Mouse (Mus musculus): ENCODE measurements around the gene Jtb.
A peak's percentile ranks its signal among the peaks of the same experiment; 100 is the strongest.

Jtb gene

GRCm38 (mm10) chr3:90263121-90263771, 31.8 kb downstream of the Jtb start:
- DNase-seq (ENCODE audit: low spot score), result no peak

GRCm38 (mm10) chr3:90264687-90265033, 33.3 kb downstream of the Jtb start:
- no peak for DNase-seq (ENCODE audit: low spot score)

DNA sequence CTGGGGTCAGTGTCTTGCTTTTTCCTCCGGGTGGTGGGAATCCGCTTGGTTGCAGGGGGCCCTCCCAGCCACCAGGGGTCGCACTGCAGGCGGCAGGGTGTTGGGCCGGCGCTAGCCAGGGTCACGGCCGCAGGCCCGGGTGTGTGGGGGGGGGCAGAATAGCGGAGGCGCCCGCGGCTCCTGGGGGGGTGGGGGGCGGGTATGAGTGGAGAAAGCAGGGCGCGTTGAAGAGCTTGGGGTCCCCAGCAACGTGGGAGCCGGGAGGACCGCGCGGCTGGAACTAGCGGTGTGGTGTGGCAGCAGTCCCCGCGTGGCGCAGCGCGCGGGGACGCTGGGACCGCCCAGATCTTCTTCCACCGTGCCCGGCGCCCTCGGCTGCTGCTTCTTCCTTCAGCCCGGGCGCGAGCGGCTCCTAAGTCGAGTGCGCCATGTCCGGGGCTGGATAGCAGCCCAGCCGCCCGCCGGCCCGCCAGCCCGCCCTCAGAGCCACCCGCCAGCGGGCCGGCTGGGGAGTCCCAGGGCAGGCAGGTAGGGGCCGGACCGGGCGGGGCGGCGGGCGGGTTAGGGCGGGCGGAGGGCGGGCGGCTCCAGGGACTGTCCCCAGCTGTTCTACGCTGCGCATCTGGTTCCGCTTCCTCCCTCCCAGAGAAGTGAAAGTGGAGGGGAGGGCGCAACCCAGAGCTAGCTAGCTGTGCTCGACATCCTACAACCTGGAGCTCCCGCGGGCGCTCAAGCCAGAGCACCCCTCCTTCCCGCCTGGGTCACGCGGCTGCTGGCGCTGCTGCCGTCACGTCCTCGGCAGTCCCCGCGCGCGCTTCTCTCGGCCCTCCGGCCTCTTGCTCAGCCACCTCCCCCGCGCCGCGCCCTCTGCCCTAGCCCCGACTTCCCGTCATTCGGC, 33.9 kb downstream of the Jtb start, which contains the start of gene Dennd4b:
Dennd4b (plus strand) TSS at position 152 of the 898 bp plus-strand sequence.
- peak; percentile 91 for DNase-seq (ENCODE audit: low spot score)

DNA sequence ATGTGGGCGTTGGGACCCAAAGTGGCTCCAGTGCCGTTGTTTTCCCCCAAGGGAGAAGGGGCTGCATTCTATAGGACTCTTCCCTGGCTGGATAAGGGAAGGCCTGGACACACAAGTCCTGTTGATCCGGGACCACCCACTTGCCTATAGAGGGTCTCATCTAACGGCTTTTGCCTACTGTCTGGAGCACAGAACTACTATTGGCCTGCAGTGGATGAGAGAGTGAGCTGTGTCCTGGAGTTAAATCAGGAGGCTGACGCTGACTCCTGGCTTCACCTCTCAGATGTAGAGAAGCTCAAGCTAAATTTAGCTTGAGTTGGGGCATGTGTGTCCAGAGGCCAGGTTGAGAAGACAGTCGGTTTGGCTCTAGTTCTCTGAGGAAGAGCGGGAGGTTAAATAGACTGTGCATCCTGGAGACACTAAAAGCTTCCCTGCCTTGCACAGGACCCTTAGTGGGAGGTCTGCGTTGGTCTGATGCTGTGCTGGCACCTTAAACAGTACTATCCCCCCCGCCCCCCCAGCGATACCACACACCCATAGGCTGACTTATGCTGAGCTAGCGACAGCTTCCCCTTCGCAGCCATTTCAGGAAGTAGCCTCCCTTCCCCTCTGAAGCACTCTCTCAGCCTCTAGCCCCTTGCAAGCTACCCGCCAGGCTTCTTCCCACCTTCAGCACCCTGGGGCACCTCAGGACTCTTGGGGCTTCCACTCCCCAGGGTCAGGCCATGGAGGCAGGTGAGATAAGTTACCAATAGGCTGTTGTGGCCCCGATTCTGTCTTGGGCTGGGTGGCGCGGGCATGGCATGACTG, 34.7 kb downstream of the Jtb start:
- DNase-seq (ENCODE audit: low spot score), result peak; percentile 61

DNA sequence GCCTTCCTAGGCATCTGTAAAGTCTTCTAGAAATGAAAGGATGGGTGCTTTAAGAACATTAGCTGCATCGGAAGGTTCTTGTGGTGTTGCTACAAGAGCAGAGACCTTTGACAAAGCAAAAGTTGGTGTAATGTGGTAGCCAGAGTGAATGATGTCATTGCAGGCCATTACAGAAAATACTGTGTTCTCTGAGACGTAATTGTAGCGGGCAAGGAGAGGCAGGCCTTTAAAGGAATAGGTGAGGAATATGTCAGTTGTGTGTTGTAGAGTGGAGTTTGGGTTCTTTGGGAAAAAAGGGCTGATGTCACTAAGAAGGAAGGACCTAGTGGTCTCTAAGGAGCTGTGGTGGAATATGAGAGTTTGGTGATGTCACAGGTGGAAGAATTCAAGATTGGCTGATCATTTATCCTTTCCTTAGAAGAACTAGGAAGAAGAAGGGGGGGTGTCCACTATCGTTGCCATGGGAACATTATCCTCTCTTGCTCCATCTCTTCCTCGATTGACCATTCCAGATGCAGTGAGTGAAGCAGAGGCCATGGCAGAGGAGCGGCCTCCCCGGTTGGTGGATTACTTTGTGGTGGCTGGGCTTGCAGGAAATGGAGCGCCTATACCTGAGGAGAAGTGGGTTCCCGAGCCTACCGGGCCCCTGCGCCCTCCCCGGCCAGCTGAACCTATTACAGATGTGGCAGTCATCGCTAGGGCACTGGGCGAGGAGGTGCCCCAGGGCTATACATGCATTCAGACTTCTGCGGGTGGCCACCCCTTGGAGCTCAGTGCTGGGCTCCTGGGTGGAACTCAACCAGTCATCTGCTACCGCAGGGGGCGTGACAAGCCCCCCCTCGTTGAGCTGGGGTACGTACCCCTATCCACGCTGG, 35.7 kb downstream of the Jtb start:
- DNase-seq (ENCODE audit: low spot score), result no peak

DNA sequence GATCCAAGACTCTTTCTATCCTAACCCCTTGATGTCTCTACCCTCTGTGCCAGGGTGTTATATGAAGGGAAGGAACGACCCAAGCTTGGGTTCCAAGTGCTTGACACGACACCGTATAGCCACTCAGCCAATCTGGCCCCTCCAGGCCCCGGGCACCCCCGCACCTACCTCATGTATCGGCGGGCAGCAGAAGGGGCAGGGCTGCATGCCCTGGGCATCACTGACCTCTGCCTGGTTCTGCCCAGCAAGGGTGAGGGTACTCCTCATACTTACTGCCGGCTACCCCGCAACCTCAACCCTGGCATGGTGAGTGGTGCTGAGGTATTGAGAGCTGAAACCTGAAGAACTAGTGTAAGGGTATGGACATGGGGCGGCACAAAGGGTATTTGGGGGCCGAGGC, 36.8 kb downstream of the Jtb start:
- no peak for DNase-seq (ENCODE audit: low spot score)

GRCm38 (mm10) chr3:90268971-90269370, 37.6 kb downstream of the Jtb start:
- DNase-seq (ENCODE audit: low spot score), result no peak

DNA sequence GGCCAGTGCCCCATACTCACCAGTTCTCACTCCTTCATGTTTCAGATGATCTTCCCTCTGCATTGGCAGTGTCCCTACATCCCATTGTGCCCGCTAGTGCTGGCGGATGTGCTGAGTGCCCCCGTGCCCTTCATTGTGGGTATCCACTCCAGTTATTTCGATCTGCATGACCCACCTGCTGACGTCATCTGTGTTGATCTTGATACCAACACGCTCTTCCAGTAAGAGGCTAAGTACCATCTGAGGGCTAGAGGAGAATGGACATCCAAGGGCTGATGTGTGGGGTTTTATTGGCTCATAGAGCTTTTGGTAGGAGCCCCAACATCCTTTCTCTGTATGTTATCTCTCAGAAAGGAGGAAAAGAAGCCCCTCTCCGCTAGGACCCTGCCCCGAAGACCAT, 39.4 kb downstream of the Jtb start:
- no peak for DNase-seq (ENCODE audit: low spot score)

DNA sequence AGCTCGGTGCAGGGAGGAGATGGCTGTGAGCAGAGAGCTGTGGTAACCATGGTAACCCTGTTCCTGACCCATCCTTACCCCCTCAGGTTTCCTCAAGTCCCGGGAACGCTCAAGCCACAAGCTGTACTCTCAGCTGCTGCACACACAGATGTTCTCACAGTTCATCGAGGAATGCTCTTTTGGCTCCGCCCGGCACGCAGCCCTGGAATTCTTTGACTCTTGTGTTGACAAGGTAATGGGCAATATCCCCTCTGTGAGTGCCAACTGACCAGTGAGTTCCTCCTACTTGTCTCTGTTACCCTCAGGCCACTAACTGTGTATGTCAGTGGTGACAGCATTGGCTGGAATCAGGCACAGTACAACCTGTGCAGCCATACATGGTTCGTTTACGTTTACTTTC, 40.8 kb downstream of the Jtb start:
- no peak for DNase-seq (ENCODE audit: low spot score)

DNA sequence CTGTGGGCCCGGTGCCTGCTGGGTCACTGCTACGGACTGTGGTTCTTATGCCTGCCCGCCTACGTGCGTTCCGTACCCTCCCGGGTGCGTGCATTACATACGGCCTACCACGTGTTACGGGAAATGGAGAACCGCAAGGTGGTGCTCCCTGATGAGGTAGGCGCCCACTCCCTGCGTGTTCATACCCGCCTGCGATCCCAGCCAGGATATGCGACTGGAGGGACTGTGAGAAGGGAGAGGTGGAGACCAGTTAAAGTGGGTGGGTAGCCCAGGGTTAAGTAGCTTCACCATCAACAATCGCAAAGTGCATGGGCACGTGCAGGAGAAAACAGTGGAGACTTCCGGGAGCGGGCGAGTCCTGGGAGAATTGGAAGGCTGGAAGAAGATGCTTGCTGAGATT, 42.5 kb downstream of the Jtb start:
- DNase-seq (ENCODE audit: low spot score), result no peak

- DNase-seq (ENCODE audit: low spot score), result no peak
Observed at GRCm38 (mm10) chr3:90275286-90275685, 43.9 kb downstream of the Jtb start.

- DNase-seq (ENCODE audit: low spot score), result no peak
Observed at GRCm38 (mm10) chr3:90276858-90277257, 45.5 kb downstream of the Jtb start.

DNA sequence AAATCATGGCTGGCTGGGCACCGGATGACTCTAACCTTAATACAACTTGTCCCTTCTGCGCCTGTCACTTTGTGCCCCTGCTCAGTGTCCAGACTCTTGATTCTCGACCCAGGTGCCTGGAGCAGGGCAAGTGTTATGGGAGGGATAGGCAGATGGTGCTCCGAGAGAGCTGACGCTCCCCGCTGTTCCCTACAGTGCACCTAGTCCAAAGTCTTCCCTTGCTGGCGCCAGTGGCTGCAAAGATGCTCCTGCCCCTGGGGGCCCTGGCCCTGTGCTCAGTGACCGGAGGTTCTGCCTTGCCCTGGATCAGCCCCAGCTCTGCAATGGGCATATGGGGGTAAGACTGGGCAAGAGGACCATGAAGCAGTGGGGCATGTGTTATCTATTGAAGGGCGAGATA, 46.4 kb downstream of the Jtb start:
- DNase-seq (ENCODE audit: low spot score), result no peak

GRCm38 (mm10) chr3:90278211-90278610, 46.8 kb downstream of the Jtb start:
- DNase-seq (ENCODE audit: low spot score), result no peak

GRCm38 (mm10) chr3:90279216-90279615, 47.8 kb downstream of the Jtb start:
- DNase-seq (ENCODE audit: low spot score), result no peak

GRCm38 (mm10) chr3:90279743-90280142, 48.3 kb downstream of the Jtb start:
- DNase-seq (ENCODE audit: low spot score), result no peak

DNA sequence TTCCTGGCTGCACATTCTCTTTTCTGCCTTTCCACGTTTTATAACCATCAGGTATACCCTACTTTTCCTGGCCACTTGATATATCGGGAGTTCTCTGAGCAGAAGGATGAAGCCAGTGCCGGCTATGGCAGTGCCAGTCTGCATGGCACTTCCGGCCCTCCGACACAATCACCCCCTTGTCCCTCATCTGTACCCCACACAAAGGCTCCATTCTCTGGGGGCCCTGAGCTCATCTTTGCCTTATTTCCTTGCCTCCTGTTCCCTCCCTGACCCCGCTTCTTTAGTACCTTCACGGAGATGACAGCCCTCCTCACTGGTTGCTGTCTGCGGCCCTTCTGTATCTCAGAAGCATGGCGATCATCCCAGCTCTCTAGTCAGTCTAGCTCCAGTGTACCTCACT, 49.3 kb downstream of the Jtb start:
- no peak for DNase-seq (ENCODE audit: low spot score)

DNA sequence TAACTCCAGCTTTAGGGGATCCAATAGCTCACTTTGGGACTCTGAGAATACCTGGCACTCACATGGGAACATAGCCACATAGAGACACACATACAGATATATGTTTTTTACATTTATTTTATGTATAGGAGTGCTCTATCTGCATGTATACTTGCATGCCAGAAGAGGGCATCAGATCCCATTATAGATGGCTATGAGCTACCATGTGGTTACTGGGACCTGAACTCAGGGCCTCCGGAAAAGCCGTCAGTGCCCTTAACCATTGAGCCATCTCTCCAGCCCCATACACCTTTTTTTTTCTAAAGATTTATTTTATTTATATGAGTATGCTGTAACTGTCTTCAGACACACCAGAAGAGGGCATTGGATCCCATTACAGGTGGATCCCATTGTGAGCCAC, 52.8 kb downstream of the Jtb start:
- DNase-seq (ENCODE audit: low spot score), result no peak
